Mouse (Mus musculus): ENCODE results near the gene Nqo2. TPM values are rescaled to one million over a fixed set of nuclear protein-coding genes. Genes with fewer than 3 reads are reported as not detected.
"Not testable (repeated sequence)": the region's sequence is repeated elsewhere in the genome, so short reads cannot be mapped to it uniquely, and the experiment has no call there.

Gene Nqo2
- polyA plus RNA-seq, 1 experiment from 2014 or later: 35.1 TPM

GRCm38 (mm10) chr13:33937587-33937986, 26.9 kb upstream of the Nqo2 start:
- not testable (repeated sequence) for H3K27ac ChIP-seq (ENCODE audit: low read depth, low read length); H3K9me3 ChIP-seq (replicated peaks; ENCODE audit: control insufficient read depth, low read length); H3K4me2 ChIP-seq

GRCm38 (mm10) chr13:33941288-33941808, 23.1 kb upstream of the Nqo2 start:
- H3K4me3 ChIP-seq (ENCODE audit: low read depth, low read length): no peak overlapping the region
- H3K36me3 ChIP-seq (ENCODE audit: control insufficient read depth, insufficient read depth, low read length): no peaks in the 10 kb centered on the region
- no peaks in the 10 kb centered on the region for H3K9me3 ChIP-seq (replicated peaks; ENCODE audit: control insufficient read depth, low read length)
- no peak overlapping the region for H3K4me2 ChIP-seq
- WGBS (ENCODE audit: insufficient replicate concordance): 74% methylated on average over 5 of the region's 5 CpGs
- H3K27ac ChIP-seq (ENCODE audit: low read depth, low read length): no peak overlapping the region
- no peaks in the 10 kb centered on the region for H3K4me1 ChIP-seq (ENCODE audit: control insufficient read depth, insufficient read depth, low read length)
- ATAC-seq (replicated peaks; ENCODE audit: insufficient number of reproducible peaks, low FRiP score, low TSS enrichment): no peak
- H3K9ac ChIP-seq (ENCODE audit: low read depth, low read length): no peak overlapping the region
- no peaks in the 10 kb centered on the region for H3K27me3 ChIP-seq (ENCODE audit: control insufficient read depth, insufficient read depth, low read length)

More at GRCm38 (mm10) chr13:33937587-33937986, 26.9 kb upstream of the Nqo2 start:
- H3K36me3 ChIP-seq (ENCODE audit: control insufficient read depth, insufficient read depth, low read length); H3K27me3 ChIP-seq (ENCODE audit: control insufficient read depth, insufficient read depth, low read length); ATAC-seq (replicated peaks; ENCODE audit: insufficient number of reproducible peaks, low FRiP score, low TSS enrichment); H3K4me1 ChIP-seq (ENCODE audit: control insufficient read depth, insufficient read depth, low read length); H3K4me3 ChIP-seq (ENCODE audit: low read depth, low read length); H3K9ac ChIP-seq (ENCODE audit: low read depth, low read length): not testable (repeated sequence)

GRCm38 (mm10) chr13:33942212-33942779, 22.2 kb upstream of the Nqo2 start:
- 43% methylated on average over 4 of the region's 4 CpGs for WGBS (ENCODE audit: insufficient replicate concordance)
- Histone ChIP-seq H3K4me2 (no peak overlapping the region), H3K4me1 (ENCODE audit: control insufficient read depth, insufficient read depth, low read length) (no peaks in the 10 kb centered on the region), H3K4me3 (ENCODE audit: low read depth, low read length) (no peak overlapping the region), H3K36me3 (ENCODE audit: control insufficient read depth, insufficient read depth, low read length) (no peaks in the 10 kb centered on the region), H3K27me3 (ENCODE audit: control insufficient read depth, insufficient read depth, low read length) (no peaks in the 10 kb centered on the region), H3K27ac (ENCODE audit: low read depth, low read length) (no peak overlapping the region), H3K9me3 (replicated peaks; ENCODE audit: control insufficient read depth, low read length) (no peaks in the 10 kb centered on the region), H3K9ac (ENCODE audit: low read depth, low read length) (no peak overlapping the region)
- ATAC-seq (replicated peaks; ENCODE audit: insufficient number of reproducible peaks, low FRiP score, low TSS enrichment): no peak

- H3K27me3 ChIP-seq (ENCODE audit: control insufficient read depth, insufficient read depth, low read length): no peaks in the 10 kb centered on the region
- no peaks in the 10 kb centered on the region for H3K4me1 ChIP-seq (ENCODE audit: control insufficient read depth, insufficient read depth, low read length)
- no peaks in the 10 kb centered on the region for H3K9me3 ChIP-seq (replicated peaks; ENCODE audit: control insufficient read depth, low read length)
- H3K9ac ChIP-seq (ENCODE audit: low read depth, low read length): no peak overlapping the region
- H3K36me3 ChIP-seq (ENCODE audit: control insufficient read depth, insufficient read depth, low read length): no peaks in the 10 kb centered on the region
- H3K4me2 ChIP-seq: no peak overlapping the region
- ATAC-seq (replicated peaks; ENCODE audit: insufficient number of reproducible peaks, low FRiP score, low TSS enrichment): no peak
- no peak overlapping the region for H3K27ac ChIP-seq (ENCODE audit: low read depth, low read length)
- WGBS (ENCODE audit: insufficient replicate concordance): 79% methylated on average over 4 of the region's 4 CpGs
- H3K4me3 ChIP-seq (ENCODE audit: low read depth, low read length): no peak overlapping the region
These were observed 13.0 kb upstream of the Nqo2 start for GRCm38 (mm10) chr13:33951308-33952074.

- Histone ChIP-seq H3K4me2 (no peak overlapping the region), H3K9me3 (replicated peaks; ENCODE audit: control insufficient read depth, low read length) (no peaks in the 10 kb centered on the region), H3K4me1 (ENCODE audit: control insufficient read depth, insufficient read depth, low read length) (no peaks in the 10 kb centered on the region), H3K27me3 (ENCODE audit: control insufficient read depth, insufficient read depth, low read length) (no peaks in the 10 kb centered on the region), H3K9ac (ENCODE audit: low read depth, low read length) (no peak overlapping the region), H3K4me3 (ENCODE audit: low read depth, low read length) (no peak overlapping the region), H3K27ac (ENCODE audit: low read depth, low read length) (no peak overlapping the region), H3K36me3 (ENCODE audit: control insufficient read depth, insufficient read depth, low read length) (no peaks in the 10 kb centered on the region)
- WGBS (ENCODE audit: insufficient replicate concordance): 57% methylated on average over 1 of the region's 1 CpGs
- ATAC-seq (replicated peaks; ENCODE audit: insufficient number of reproducible peaks, low FRiP score, low TSS enrichment): no peak
These were observed 12.4 kb upstream of the Nqo2 start for GRCm38 (mm10) chr13:33952075-33952449.

GRCm38 (mm10) chr13:33952947-33953346, 11.5 kb upstream of the Nqo2 start:
- H3K4me1 ChIP-seq (ENCODE audit: control insufficient read depth, insufficient read depth, low read length): no peaks in the 10 kb centered on the region
- no peaks in the 10 kb centered on the region for H3K9me3 ChIP-seq (replicated peaks; ENCODE audit: control insufficient read depth, low read length)
- no peak overlapping the region for H3K4me3 ChIP-seq (ENCODE audit: low read depth, low read length)
- H3K27me3 ChIP-seq (ENCODE audit: control insufficient read depth, insufficient read depth, low read length): no peaks in the 10 kb centered on the region
- H3K9ac ChIP-seq (ENCODE audit: low read depth, low read length): no peak overlapping the region
- H3K36me3 ChIP-seq (ENCODE audit: control insufficient read depth, insufficient read depth, low read length): no peaks in the 10 kb centered on the region
- 78% methylated on average over 2 of the region's 2 CpGs for WGBS (ENCODE audit: insufficient replicate concordance)
- no peak overlapping the region for H3K27ac ChIP-seq (ENCODE audit: low read depth, low read length)
- H3K4me2 ChIP-seq: no peak overlapping the region
- no peak for ATAC-seq (replicated peaks; ENCODE audit: insufficient number of reproducible peaks, low FRiP score, low TSS enrichment)

- H3K27ac ChIP-seq (ENCODE audit: low read depth, low read length): no peak overlapping the region
- ATAC-seq (replicated peaks; ENCODE audit: insufficient number of reproducible peaks, low FRiP score, low TSS enrichment): no peak
- WGBS (ENCODE audit: insufficient replicate concordance): 37% methylated on average over 6 of the region's 6 CpGs
These were observed 7.7 kb upstream of the Nqo2 start for GRCm38 (mm10) chr13:33956571-33957421.

GRCm38 (mm10) chr13:33959771-33960170, 4.7 kb upstream of the Nqo2 start:
- 67% methylated on average over 2 of the region's 2 CpGs for WGBS (ENCODE audit: insufficient replicate concordance)
- H3K27ac ChIP-seq (ENCODE audit: low read depth, low read length): no peak overlapping the region
- no peak overlapping the region for H3K4me2 ChIP-seq
- no peaks in the 10 kb centered on the region for H3K36me3 ChIP-seq (ENCODE audit: control insufficient read depth, insufficient read depth, low read length)
- H3K4me3 ChIP-seq (ENCODE audit: low read depth, low read length): no peak overlapping the region
- ATAC-seq (replicated peaks; ENCODE audit: insufficient number of reproducible peaks, low FRiP score, low TSS enrichment): no peak
- no peaks in the 10 kb centered on the region for H3K4me1 ChIP-seq (ENCODE audit: control insufficient read depth, insufficient read depth, low read length)
- no peaks in the 10 kb centered on the region for H3K9me3 ChIP-seq (replicated peaks; ENCODE audit: control insufficient read depth, low read length)
- no peak overlapping the region for H3K9ac ChIP-seq (ENCODE audit: low read depth, low read length)
- no peaks in the 10 kb centered on the region for H3K27me3 ChIP-seq (ENCODE audit: control insufficient read depth, insufficient read depth, low read length)

More at GRCm38 (mm10) chr13:33956571-33957421, 7.7 kb upstream of the Nqo2 start:
- Histone ChIP-seq H3K36me3 (ENCODE audit: control insufficient read depth, insufficient read depth, low read length) (no peaks in the 10 kb centered on the region), H3K4me3 (ENCODE audit: low read depth, low read length) (no peak overlapping the region), H3K9me3 (replicated peaks; ENCODE audit: control insufficient read depth, low read length) (no peaks in the 10 kb centered on the region), H3K4me2 (no peak overlapping the region), H3K9ac (ENCODE audit: low read depth, low read length) (no peak overlapping the region), H3K27me3 (ENCODE audit: control insufficient read depth, insufficient read depth, low read length) (no peaks in the 10 kb centered on the region), H3K4me1 (ENCODE audit: control insufficient read depth, insufficient read depth, low read length) (no peaks in the 10 kb centered on the region)

Measured in heart, embryonic 11.5 days (tissue).